Mouse (Mus musculus): ENCODE data around the gene Gm14419. TPM values are rescaled to one million over a fixed set of nuclear protein-coding genes. Genes with fewer than 3 reads are reported as not detected.
"Not testable (repeated sequence)": the region's sequence is repeated elsewhere in the genome, so short reads cannot be mapped to it uniquely, and the experiment has no call there.

The Gm14419 gene
- polyA plus RNA-seq (2015; fragmentation: Nextera tagmentation; extraction: Ambion mirVana), result 8.0 and 8.5 TPM in 2 replicates

- not testable (repeated sequence) for H3K27ac ChIP-seq (ENCODE audit: low read length); H3K9me3 ChIP-seq (replicated peaks; ENCODE audit: control insufficient read depth, low read length, poor library complexity, severe bottlenecking); H3K4me3 ChIP-seq (ENCODE audit: low read depth, low read length); H3K4me2 ChIP-seq (ENCODE audit: low read length); ATAC-seq; H3K9ac ChIP-seq (ENCODE audit: low read depth, low read length); H3K27me3 ChIP-seq (ENCODE audit: control insufficient read depth, insufficient read depth, low read depth, low read length); H3K36me3 ChIP-seq (ENCODE audit: control insufficient read depth, insufficient read depth, low read length); H3K4me1 ChIP-seq (ENCODE audit: control insufficient read depth, insufficient read depth, low read length)
- WGBS, result no CpG with 5 or more reads among the region's 6 CpGs
Measured at GRCm38 (mm10) chr2:177000656-177001055, at the start of gene Gm14419. Gm14419 (plus strand) TSS chr2:177000956.

Other genes starting within 250 kb of the Gm14419 start
- 7.2 and 7.4 TPM in 2 replicates for gene Gm14295, start 202.3 kb upstream of the Gm14419 start, polyA plus RNA-seq (2015; fragmentation: Nextera tagmentation; extraction: Ambion mirVana)
- not detected in 2 replicates for gene Gm14408, start 169.8 kb upstream of the Gm14419 start, polyA plus RNA-seq (2015; fragmentation: Nextera tagmentation; extraction: Ambion mirVana)
- gene Gm14296, start 73.1 kb upstream of the Gm14419 start, polyA plus RNA-seq (2015; fragmentation: Nextera tagmentation; extraction: Ambion mirVana), result 7.7 and 15.5 TPM in 2 replicates
- gene Gm14401, start 73.4 kb downstream of the Gm14419 start, polyA plus RNA-seq (2015; fragmentation: Nextera tagmentation; extraction: Ambion mirVana), result not detected in 2 replicates
- gene Gm14410, start 205.5 kb downstream of the Gm14419 start, polyA plus RNA-seq (2015; fragmentation: Nextera tagmentation; extraction: Ambion mirVana), result 41.5 and 42.2 TPM in 2 replicates